7 mouse cellular contexts compared by ENCODE assay signal in the genomic region with DNA sequence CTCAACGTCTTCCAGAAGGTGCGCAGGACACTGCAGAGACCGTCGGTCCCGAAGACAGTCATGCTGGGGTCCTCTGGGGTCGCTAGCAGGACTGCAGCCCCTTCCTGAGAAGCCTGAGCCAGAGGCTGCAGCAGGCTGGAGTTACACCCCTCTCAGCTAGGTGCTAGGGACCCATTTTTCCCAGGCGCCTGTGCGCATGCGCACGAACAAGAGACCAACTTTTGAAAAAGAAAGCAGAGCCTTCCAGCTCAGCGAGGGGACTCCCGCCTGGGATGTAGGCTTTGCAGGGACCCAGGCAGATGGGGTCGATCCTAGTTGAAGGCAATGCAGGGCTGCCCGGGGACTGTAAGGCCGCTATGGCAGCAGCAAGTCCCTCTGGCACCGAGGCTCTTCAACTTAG.
DNase-seq lines count a peak whose midpoint lies in the region; TF ChIP-seq lines count a peak whose summit lies in the region.
"Not testable (repeated sequence)": the region's sequence is repeated elsewhere in the genome, so short reads cannot be mapped to it uniquely, and the experiment has no call there.

No protein-coding gene starts in this region.

- DNase-seq in adrenal gland, postnatal 10 days, result peak; percentile 47
- DNase-seq in gastrocnemius, adult 2 months, result peak; percentile 19
- DNase-seq in heart, postnatal 10 days, result peak; percentile 13 to 18
- peak; percentile 6 to 11 for DNase-seq in left cerebral cortex, postnatal 14 days (ENCODE audit: low spot score in 2 of 2)
- DNase-seq in ovary, postnatal 36 days (ENCODE audit: low spot score), result peak; percentile 21
- DNase-seq in testis, postnatal 14 days (ENCODE audit: low spot score), result peak; percentile 10
- DNase-seq in urinary bladder, postnatal 14 days (ENCODE audit: low spot score), result peak; percentile 9

- not testable (repeated sequence) for H3K27ac ChIP-seq in gastrocnemius, adult 2 months

- TF ChIP-seq CTCF in gastrocnemius, adult 2 months (IDR thresholded peaks at IDR 0.05), result not testable (repeated sequence)

- not testable (repeated sequence) for H3K4me3 ChIP-seq in gastrocnemius, adult 2 months

- intact Hi-C loops in gastrocnemius, adult 2 months (cut with DNase I); heart, postnatal 10 days (cut with DNase I); left cerebral cortex, postnatal 14 days (cut with DNase I): not testable (repeated sequence)
